Mouse (Mus musculus) right cerebral cortex, postnatal 25 days (tissue): ENCODE measurements around the gene Ccdc36.

ENCODE experiments used
- DNase-seq: peaks from one replicate; pipeline ENCODE4 v3.0.0; 2022

Ccdc36 gene

GRCm38 (mm10) chr9:108441236-108441919, 13.1 kb upstream of the Ccdc36 start:
- peak; percentile 52 for DNase-seq

DNA sequence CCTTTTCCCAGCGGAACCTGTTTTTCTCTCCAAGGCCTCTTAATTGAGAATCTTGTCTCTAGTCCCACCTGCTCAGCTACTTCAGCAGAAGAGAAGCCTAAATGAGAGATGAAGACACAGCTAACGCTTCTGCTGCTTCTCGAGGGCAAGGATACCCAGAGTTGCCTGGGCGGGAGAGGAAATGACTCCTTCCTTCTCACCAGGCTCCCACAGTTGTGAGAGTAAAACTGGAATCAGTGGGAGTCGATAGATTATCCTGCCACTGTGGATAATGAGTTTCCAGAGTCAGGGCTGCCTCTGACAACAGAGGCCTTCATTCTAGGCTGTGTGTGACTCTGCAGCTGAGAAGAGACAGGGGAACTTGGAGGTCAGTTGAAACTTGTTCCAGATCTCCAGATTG, 12.2 kb upstream of the Ccdc36 start:
- peak; percentile 48 for DNase-seq

DNA sequence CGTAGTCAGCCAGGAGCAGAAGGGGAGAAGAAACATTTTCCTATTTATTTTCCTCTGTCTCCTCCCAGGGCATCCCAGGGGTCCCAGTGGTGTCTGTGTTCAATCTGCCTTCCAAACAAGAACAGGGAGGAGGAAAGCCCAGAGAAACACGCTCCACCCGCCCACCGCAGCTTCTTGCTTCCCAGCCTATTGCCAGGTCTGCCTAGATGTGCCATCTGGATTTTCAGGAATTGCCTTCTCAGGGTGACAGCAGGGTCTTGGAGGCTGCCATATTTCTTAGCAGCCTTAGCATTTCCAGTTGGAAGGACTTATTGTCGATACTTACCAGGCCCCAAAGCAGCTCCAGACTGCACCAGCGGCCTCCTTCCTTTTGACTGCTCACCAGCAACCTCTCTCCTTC, 10.9 kb upstream of the Ccdc36 start:
- peak; percentile 28 for DNase-seq

DNA sequence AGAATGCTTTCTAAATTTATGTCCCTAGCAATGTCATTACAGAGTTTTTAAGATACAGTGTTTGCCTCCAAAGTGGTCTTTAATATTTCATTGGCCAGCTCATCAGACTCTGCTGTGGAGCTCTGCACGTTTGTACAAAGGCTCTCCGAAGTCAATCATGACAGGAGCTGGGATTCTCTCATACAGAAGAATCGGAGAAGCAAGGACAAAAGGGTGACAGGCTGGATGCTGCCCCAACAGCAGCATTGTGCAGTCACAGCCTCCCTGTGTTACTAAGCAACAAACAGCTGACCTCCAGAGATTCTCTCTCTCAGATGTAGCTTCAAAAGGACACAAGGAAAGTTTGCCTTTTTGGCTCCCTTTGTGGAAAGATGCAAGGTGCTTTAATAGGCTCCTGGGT, 7.9 kb upstream of the Ccdc36 start, which contains the start of gene BC048562:
Gene BC048562 (plus strand): TSS at position 301 of the 400 bp plus-strand sequence.
- DNase-seq, result no peak

- DNase-seq, result no peak
Observed at GRCm38 (mm10) chr9:108431431-108432067, 3.3 kb upstream of the Ccdc36 start.

DNA sequence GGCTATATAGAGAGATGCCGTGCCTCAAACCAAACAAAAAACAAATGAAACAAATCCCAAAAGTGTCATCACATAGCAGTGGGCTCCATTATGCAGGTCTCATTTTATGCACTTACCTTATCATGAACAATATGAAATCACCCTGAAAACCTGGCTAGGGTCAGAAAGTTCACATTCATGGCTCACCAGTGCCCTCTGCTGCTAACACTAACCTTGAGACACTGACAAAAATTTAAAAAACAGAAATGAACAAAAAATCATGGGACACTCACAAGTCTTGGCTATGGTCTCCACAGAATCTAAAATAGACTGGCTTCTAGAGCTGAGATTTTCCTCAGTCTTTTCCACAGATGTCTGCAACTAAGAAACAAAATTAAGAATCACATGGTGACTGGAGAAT, 16.1 kb downstream of the Ccdc36 start:
- DNase-seq, result no peak

DNA sequence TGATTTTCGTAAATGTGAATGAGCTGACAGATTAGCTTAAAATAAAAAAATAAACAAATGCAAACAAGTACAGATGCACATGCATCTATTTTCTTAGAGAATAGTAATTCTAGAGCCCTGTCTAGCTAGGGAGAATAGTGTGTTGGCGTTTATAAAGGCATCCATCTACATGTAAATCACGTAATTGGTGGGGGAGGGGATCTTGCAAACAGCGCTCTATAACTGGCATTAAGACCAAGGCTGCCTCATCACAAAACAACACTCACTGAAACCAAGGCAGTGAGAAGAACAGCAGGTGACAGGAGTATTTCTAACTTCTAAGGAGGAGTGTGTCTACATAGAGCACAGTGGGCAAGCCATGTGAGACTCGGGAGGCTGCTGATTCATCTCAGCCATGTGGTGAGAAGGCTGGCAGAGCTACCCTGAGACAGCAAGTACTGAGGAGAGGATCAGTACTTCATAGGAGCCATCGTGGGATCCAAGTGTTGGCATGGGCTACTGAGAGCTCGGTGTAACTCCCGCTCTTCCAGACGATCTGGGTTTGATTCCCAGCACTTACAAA, 16.8 kb downstream of the Ccdc36 start:
- peak; percentile 70 for DNase-seq

DNA sequence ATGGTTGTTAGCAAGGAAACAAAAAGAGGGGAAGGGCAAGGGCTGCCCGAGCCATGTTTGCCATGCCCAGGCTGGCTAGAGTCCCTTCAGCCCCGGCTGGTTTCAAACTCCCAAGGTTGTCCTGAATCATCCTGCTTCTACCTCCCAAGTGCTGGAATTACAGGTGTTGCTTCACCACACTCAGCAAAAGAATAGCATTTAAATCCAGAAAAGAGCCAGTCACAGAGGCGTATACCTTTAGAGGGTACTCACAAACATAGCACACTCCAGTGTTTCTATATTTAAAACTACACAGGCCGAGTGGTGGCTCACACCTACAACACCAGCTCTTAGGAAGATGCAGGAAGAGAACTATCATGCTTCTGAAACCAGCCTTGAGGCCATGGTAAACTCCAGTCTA, 18.7 kb downstream of the Ccdc36 start:
- no peak for DNase-seq

DNA sequence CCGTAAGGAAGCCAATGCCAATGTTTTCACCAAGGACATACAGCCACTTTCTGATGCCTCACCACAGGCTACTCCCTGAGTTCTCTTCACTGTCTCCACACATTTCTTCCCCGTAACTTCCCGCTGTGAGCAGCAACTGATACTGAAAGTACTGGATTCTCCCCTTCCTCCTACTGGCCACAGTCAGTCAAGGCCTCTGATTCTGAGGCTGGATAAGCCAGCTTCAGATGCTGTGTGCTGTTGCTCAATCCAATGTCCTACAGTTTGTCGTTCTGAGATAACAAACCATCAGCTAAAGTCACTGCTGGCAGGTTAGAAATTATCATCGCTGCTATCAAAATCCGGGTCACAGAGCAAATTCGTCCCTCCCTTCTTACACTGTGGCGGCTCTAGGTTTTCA, 23.8 kb downstream of the Ccdc36 start:
- DNase-seq, result no peak

DNA sequence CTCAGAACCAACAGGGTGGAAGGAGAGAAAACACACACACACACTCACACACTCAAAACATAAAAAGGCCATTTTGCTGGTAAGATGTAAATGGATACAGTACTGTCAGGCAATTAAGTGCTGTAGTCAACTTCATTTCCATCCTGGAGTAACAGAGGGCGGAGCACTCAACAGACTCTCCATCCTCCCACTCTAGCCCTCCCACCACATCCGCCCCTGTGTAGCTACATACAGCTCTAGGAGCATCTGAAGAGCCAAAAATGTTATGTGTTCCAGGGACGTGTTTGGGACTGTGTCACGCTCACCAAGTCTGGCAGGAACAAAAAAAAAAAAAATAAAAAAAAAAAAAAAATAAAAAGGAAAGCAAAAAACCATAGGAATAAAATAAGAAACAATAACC, 25.2 kb downstream of the Ccdc36 start:
- peak; percentile 40 for DNase-seq

- DNase-seq, result peak; percentile 51
Observed at GRCm38 (mm10) chr9:108401186-108401960, 26.9 kb downstream of the Ccdc36 start.

GRCm38 (mm10) chr9:108398324-108398723, 30.0 kb downstream of the Ccdc36 start:
- DNase-seq, result no peak

GRCm38 (mm10) chr9:108395427-108395826, 32.9 kb downstream of the Ccdc36 start:
- DNase-seq, result no peak

DNA sequence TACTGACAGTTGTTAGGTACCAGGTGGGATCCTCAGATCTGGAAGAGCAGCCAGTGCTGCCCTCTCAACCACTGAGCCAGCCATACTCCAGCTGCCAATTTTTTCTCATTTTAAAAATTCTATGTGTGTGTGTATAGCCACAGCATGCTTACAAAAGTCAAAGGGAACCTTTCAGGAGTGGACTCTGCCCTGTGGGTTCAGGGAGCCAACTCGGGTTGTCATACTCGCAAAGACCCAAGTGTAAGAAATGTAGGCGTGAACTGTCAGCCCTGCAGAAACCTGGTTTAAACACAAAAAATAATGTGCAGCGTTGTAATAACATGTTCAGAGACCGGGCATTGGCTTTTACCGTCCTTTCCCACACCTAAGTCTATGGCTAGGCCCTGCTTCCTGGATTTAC, 34.1 kb downstream of the Ccdc36 start:
- no peak for DNase-seq

DNA sequence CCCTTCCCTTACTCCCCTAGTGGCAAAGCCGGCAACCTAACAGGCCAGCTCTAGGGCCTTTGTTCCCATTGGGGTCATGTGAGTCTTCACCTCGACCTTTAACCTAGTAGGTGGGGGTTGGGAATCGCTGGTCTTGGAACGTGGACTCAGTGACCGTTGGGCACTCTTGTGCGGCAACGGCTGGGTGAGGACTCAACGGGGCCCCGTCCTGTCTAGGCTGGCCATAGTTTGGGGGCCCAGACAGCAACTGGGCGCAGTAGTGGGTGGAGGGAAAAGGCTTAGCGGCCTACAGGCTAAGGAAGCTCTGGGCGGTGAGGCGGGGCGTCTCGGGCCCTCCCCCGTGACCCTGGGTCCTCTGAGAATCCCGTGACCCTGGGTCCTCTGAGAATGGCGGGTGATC, 35.6 kb downstream of the Ccdc36 start, which contains the start of gene 1700102P08Rik:
Gene 1700102P08Rik (plus strand): TSS at position 130 of the 400 bp plus-strand sequence.
- no peak for DNase-seq

GRCm38 (mm10) chr9:108389220-108389619, 39.1 kb downstream of the Ccdc36 start:
- no peak for DNase-seq

- no peak for DNase-seq
Observed at GRCm38 (mm10) chr9:108388601-108389000, 39.7 kb downstream of the Ccdc36 start.

DNA sequence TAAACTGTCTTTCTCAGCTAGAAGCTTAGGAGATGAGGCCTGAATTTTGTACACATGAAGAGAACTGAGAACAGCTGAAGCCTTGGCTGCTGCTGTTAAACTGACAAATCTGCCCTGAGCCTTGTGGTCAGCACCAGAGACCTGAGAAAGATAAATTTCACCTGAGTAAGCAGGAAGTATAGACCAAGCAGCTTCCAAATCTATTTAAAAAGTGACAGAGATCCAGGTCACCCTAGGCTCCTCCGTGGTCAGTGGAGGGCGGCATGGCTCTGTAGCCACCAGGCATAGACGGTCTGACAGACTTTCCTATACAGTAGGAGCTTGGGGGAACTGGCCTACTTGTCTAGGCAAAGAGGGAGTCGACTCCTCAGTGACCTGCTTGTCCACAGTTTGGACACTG, 41.5 kb downstream of the Ccdc36 start:
- DNase-seq, result no peak

GRCm38 (mm10) chr9:108385006-108385405, 43.3 kb downstream of the Ccdc36 start:
- DNase-seq, result no peak

DNA sequence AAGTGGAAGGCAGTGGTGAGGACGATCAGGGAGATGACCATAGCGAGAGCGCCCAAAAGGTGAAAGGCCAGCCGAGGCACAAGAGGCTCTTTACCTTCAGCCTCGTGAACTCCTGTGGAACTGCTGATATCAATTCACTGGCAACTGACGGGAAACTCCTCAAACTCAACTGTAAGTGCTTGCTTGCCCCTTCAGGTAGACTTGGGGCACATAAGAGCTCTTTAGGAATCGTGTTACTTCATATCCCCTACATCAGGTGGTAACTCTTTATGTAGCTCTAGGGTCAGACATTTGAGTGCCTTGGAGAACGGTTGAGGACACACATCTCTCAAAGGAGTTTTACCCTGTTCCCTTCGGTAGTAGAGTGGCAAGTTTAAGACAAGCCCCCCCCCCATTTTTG, 46.9 kb downstream of the Ccdc36 start:
- no peak for DNase-seq

GRCm38 (mm10) chr9:108379294-108379693, 49.0 kb downstream of the Ccdc36 start:
- DNase-seq, result no peak

DNA sequence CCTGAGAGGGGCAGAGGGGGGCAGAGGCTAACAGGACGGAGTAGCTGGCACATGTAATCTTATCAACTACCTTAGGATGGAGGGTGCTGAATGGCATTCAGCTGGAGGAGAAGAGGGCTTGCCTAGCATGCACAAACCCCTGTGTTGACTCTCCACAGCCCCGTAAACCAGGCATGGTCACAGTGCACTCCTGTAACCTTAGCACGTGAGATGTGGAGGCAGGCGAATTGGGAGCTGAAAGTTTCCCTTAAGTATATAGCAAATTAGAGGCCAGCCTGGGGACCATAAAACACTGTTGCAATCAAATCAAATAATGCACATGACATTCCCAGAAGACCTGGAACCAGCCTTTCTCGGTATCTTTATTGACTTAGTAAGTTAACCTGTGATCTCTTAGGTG, 49.5 kb downstream of the Ccdc36 start:
- no peak for DNase-seq

DNA sequence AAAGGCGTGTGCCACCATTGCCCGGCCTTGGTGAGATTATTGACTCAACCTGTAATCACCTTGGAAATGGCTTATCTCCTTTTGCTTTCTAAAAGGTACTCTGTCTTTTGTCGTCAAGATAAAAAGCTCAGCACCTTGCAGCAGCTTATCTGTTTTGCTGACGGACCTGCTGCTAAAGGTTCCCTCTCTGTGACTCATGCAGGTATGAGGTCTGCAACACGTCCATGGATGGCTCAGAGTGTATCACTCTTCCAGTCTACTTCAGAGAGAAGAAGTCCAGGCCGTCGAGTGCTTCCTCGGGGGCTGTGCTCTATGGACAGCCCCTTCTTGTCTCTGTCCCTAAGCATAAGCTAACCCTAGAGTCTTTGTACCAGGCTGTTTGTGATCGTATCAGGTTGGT, 50.0 kb downstream of the Ccdc36 start:
- no peak for DNase-seq
